Mouse (Mus musculus): ENCODE measurements around the gene Qrich2.
A peak's percentile ranks its signal among the peaks of the same experiment; 100 is the strongest.
"Not testable (repeated sequence)": the region's sequence is repeated elsewhere in the genome, so short reads cannot be mapped to it uniquely, and the experiment has no call there.

Gene Qrich2

GRCm38 (mm10) chr11:116428872-116429859 lies 36.9 kb downstream of the Qrich2 start:
- no peak for DNase-seq

DNA sequence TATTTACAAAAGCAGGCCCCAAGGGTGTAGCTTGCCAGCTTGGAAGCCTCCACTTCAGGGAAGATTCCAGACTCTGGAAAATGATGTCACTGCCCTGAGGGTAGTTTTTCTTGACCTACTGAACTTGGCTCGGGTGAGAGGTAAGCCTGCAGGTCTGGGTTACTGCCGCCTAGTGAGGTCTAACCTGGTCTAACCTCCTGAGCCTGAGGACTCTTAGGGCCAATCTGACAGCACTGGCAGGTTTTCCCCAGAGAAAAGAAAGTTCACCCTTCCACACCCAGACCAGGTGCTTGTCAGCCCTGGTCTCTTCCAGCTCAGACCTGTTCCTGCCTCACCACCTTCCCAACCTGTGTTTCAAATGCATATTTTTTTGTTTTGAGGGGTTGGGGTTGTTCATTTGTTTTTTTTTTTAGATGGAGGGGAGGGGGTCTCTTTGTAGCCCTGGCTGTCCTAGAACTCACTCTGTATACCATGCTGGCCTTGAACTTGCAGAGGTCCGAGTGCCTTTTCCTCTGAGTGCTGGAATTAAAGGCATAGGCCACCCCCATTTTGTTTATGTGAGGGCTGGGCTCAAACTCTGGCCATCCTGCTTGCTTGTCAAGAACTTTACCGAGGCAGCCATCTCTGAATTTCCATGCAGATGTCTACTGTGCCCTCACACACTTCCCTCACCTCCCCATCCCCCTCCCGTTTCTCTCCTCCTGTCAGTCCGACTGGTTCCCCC lies 39.0 kb downstream of the Qrich2 start:
- no peak for DNase-seq

DNA sequence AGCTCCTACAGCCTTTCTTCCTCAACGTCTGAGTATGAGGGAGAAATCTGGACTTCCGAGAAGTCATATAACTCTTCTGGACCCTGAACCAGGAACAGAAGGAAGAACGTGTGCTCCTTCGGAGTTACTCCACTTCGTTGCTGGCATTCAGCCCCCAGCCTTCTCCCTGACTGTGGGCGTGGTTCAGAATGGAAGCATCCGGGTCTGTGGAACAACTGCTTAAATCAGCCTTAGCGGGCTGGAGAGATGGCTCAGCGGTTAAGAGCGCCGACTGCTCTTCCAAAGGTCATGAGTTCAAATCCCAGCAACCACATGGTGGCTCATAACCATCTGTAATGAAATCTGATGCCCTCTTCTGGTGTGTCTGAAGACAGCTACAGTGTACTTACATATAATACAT lies 39.7 kb downstream of the Qrich2 start:
- DNase-seq = not testable (repeated sequence)

DNA sequence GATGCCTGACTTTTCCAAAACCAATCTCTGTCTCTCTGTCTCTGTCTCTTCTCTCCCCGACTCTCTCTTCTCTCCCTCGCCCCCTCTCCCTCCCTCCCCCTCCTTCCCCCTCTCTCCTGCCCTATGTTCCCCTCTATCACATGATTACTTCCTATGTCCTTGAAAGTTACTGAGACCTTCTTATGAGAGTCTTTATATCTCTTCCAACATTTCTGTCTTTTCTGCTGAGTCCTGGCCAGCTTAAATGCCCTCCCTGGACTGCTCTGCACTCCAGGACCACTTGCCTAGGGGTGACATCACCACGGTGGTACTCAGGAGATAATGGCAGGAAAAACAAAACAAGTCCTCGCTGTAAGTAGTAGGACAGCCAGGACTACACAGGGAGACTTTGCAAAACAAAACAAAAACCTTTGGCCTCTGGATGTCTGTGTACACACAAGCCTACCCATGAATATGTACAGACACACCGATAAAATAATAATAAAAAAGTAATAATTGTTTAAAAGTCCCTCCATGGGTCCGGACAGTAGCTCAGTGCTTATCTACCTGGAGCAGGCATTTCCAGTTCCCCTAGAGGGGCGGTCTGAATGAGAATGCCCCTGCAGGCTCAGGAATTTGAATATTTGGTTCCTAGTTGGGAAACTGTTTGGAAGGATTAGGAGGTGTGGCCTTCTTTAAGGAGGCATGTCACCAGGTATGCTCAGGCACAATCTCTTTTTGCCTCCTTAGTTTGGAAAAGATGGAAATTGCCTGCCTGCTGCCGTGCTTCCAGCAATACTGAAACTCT lies 41.2 kb downstream of the Qrich2 start:
- no peak for DNase-seq

DNA sequence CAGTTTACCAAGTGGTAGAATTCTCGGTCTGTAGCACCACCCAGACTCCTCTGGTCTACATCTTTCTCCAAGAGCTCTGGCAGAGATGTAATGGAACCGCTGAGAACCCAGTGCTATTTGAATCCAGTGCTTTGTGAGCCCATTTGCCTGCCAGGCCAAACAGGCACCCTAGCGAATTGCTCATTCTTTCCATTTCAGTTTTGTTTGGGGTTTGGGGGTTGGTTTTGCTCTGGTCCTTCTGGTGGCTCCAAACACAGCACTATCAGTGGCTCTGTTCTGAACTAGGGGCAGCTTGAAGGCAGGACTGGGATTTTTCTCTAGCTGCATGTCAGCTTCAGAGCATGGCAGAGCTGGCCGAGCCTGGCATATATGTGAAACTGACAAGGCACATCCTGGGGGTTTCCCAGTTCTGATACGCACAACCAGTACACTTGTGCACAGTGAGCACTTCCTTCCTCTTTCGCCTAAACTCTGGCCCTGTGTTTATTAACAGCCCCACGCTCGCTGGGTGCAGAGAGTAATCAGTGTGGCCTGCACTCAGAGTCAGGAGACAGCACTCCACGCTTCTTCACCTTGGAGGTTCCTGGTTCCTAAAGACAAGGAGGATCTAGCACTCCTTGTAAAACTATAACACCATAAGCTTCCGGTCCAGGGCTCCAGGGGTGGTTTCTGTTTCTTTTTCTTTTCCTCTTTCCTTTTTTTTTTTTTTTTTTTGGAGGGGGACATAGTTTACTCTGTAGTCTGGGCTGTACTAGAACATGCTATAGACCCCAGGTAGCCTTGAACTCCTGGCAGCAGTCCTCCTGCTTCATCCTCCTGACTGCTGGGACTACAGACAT lies 42.0 kb downstream of the Qrich2 start:
- no peak for DNase-seq

- no peak for DNase-seq
Measured at GRCm38 (mm10) chr11:116423214-116423613, 42.8 kb downstream of the Qrich2 start.

GRCm38 (mm10) chr11:116422562-116422961 lies 43.5 kb downstream of the Qrich2 start:
- no peak for DNase-seq

GRCm38 (mm10) chr11:116421102-116421501 lies 44.9 kb downstream of the Qrich2 start:
- no peak for DNase-seq

DNA sequence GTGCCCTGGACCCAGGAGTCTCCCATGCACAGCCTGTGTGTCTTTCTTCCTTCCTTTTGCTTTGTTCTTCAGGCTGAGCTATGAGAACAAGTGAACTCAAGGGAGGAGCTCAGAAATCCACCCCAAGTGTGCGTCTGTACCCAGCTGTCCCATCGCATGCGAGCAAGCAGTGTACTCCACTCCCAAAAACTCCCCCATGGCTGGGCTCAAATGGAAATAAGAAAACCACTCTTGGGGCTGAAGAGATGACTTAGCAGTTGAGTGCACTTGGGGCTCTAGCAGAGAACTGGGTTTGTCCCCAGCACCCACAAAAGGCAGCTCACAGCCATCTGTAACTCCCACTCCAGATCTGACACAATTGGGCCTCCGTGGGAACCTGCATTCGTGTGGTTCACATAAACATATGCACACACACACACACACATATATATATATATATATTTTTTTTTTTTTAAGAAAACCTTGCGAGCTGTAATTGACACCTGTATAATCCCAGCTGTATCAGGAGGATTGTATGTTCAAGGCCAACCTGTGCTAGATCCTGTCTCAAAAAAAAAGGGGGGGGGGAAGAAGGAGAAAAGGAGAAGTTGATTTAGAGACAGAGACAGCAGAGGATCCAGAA lies 47.1 kb downstream of the Qrich2 start:
- DNase-seq = no peak

GRCm38 (mm10) chr11:116418194-116418840 lies 47.7 kb downstream of the Qrich2 start:
- no peak for DNase-seq

- DNase-seq = no peak
Measured at GRCm38 (mm10) chr11:116417054-116417453, 49.0 kb downstream of the Qrich2 start.

DNA sequence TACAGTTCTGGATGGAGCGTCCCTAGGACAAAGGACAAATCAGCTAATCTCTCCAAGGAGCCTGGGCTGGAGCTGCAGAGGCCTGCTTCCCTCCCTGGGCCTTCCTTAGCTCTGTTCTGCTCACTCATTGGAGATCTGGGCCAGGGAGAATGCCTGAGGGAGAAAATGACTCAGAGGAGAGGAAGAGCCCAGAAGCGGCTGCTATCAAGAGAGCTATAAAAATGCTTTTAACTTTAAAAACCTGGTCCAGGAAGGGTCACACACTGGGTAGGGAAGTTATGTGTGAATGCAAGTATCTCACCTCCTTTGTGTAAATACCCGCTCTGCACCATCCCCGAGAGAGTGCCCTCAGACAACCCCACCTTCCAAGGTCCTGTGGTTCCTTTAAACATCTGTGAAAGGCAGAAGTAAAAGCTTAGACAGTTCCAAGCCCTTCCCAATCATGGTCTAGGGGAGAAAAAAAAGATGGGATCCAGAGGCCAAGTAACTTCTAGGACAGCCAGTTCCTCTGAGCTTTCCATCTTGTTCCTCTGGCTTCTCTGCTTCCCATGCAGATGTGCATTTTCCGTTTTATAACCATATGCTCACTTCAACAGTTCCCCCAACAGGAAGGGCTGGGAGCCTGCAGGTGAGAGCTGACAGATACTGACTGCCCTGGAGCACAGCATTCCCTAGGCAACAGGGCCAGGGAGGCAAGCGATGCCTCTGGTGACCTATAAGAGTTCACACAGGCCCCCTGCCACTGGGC lies 49.7 kb downstream of the Qrich2 start:
- DNase-seq = no peak

DNA sequence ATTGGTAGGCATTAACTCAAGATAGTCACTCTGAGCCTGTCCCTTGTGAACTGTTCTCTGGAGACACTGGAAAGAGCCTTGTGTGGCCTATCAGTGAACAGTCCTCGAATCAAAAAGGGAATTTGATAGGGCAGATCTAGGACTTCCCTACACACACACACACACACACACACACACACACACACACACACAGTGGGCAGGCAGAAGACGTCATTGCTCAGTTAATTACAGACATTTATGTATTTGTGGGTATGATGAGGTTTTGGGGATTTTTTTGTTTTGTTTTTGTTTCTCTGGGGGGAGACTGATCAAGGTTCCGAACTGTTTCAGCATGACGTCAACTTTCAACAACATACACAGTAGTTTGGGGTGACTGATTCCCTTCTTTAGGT lies 52.4 kb downstream of the Qrich2 start:
- no peak for DNase-seq

DNA sequence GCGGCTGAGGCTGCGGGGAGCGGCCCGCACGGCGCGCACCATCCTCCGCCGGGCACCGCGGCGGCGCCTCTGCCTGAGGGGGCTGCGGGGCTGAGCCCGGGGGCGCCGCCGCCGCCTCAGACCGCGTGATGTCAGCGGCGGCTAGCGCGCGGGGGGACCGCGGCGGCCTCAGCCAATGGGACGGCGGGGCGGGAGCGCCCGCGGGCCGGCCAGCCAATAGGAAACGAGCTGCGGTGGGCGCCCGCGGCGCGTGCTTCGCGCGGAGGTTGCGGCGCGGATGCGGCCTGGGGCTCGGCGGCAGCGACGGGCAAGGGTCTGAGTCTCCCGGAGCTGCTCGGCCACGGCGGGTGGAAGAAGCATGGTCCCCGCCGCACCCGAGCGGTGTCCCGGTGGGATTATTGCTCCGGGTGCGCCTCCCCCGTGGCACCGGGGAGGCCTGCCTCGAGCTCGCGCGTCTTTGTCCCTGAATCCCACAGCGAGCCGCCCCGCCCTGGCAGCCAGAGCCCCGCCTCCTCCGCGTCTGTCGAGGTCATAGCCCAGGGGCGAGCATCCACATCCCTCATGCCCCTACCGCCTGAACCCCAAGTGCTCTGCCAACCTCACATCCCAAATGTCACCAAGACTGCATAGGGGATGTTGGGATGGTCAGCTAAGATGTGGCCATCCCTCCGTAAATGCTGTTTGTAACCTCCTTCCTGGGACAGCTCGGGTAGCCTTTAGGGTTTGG lies 53.0 kb downstream of the Qrich2 start, which contains the start of gene Rnf157:
TSS of gene Rnf157 (minus strand) at position 129 of the 727 bp plus-strand sequence.
- peak; percentile 74 for DNase-seq

DNA sequence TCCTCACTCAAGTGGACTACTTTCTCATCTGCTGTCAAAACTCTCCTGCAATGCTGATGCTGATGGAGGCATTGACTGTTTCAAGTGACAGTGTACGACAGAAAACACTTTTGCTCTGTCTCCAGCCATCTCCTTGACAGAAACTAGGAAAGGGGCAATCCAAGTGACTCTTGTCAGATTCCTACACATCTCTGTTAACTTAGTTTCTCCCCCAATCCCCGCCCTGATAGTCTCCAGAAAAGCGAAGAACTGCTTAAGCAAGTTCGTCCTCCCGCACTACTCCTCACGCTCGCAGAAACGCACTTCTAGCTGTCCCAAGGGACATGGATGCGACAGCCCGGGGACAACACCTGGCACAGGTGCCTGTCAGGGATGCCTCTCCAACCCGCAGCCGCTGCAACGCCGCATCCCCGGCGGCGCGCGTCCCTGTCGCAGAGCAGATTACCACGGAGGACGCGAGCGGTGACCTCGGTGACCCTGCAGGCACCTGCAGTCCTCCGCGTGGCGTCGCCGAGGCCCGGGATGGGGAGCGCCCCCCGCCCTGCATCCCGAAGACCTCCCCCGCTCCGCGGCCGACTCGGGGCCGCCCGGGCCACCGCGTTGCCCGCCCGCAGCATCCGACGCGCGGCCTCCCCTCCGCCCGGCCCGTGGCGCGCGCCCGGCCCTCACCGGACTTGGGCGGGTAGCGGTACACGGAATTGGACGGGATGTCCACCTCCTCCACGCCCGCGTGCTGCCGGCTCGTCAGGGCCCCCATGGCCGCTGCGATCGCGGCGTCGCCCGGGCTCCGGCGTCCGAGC lies 53.8 kb downstream of the Qrich2 start:
- DNase-seq = no peak

DNA sequence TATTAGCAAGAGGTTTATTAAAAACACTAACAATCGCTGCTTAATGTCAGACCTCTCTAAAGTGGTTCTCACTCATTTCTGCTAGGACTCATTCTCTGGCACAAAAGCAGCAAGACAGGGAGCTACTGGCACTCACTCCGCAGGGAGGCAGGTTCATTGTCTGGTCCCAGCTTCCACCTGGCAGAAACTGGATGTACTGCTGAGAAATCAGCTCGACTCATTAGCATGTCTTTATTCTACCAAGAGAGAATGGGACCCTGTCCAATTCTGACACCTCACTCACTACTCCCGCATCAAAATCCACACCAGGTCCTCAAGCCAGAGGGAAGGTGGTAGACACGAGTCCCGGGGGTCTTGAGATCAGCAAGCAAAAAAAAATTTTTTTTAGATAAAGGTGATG lies 54.5 kb downstream of the Qrich2 start:
- DNase-seq = peak; percentile 78

- DNase-seq = not testable (repeated sequence)
Measured at GRCm38 (mm10) chr11:116410415-116410814, 55.6 kb downstream of the Qrich2 start.

GRCm38 (mm10) chr11:116409008-116409407 lies 57.0 kb downstream of the Qrich2 start:
- DNase-seq = no peak
